Mouse (Mus musculus): ENCODE measurements at regions not wholly inside any gene's neighbourhood (a gene's known extent, or its start where the extent isn't known, plus 50 kb on each side); places are given as distances from the start of the nearest gene placed in this dataset.
A peak's percentile ranks its signal among the peaks of the same experiment; 100 is the strongest.

- no peak for DNase-seq
Measured at GRCm38 (mm10) chr4:98282275-98282674, 100.8 kb downstream of the Tm2d1 start.

GRCm38 (mm10) chr4:98258336-98258735 lies 124.8 kb downstream of the Tm2d1 start:
- no peak for DNase-seq

GRCm38 (mm10) chr4:98257711-98258110 lies 125.4 kb downstream of the Tm2d1 start:
- DNase-seq, result no peak

GRCm38 (mm10) chr4:98254856-98255853 lies 128.0 kb downstream of the Tm2d1 start:
- peak; percentile 14 for DNase-seq

GRCm38 (mm10) chr4:98243941-98244929 lies 138.9 kb downstream of the Tm2d1 start:
- DNase-seq, result peak; percentile 6

GRCm38 (mm10) chr4:98243502-98243901 lies 139.6 kb downstream of the Tm2d1 start:
- peak; percentile 41 for DNase-seq

- DNase-seq, result no peak
Measured at GRCm38 (mm10) chr4:98241921-98242320, 141.2 kb downstream of the Tm2d1 start.

GRCm38 (mm10) chr4:98240289-98240688 lies 142.8 kb downstream of the Tm2d1 start:
- no peak for DNase-seq

GRCm38 (mm10) chr4:98238075-98238474 lies 145.0 kb downstream of the Tm2d1 start:
- no peak for DNase-seq

- no peak for DNase-seq
Measured at GRCm38 (mm10) chr4:98237475-98237874, 145.6 kb downstream of the Tm2d1 start.

- no peak for DNase-seq
Measured at GRCm38 (mm10) chr4:98236006-98236783, 146.9 kb downstream of the Tm2d1 start.

- no peak for DNase-seq
Measured at GRCm38 (mm10) chr4:98228193-98228592, 154.9 kb downstream of the Tm2d1 start.

- no peak for DNase-seq
Measured at GRCm38 (mm10) chr4:98224366-98224765, 158.7 kb downstream of the Tm2d1 start.

GRCm38 (mm10) chr4:98223429-98223828 lies 159.7 kb downstream of the Tm2d1 start:
- DNase-seq, result no peak

- no peak for DNase-seq
Measured at GRCm38 (mm10) chr4:98221566-98221965, 161.5 kb downstream of the Tm2d1 start.

GRCm38 (mm10) chr4:98215218-98215617 lies 167.9 kb downstream of the Tm2d1 start:
- no peak for DNase-seq

- no peak for DNase-seq
Measured at GRCm38 (mm10) chr4:98207446-98207845, 175.7 kb downstream of the Tm2d1 start.

GRCm38 (mm10) chr4:98206245-98206970 lies 176.7 kb downstream of the Tm2d1 start:
- no peak for DNase-seq

GRCm38 (mm10) chr4:98203129-98203528 lies 180.0 kb downstream of the Tm2d1 start:
- DNase-seq, result no peak

- no peak for DNase-seq
Measured at GRCm38 (mm10) chr4:98202232-98202631, 180.9 kb downstream of the Tm2d1 start.

GRCm38 (mm10) chr4:98201102-98201501 lies 182.0 kb downstream of the Tm2d1 start:
- DNase-seq, result peak; percentile 19

GRCm38 (mm10) chr4:98200701-98201100 lies 182.4 kb downstream of the Tm2d1 start:
- no peak for DNase-seq
